Comparison of ENCODE assay signal across 7 mouse cellular contexts in the genomic region with DNA sequence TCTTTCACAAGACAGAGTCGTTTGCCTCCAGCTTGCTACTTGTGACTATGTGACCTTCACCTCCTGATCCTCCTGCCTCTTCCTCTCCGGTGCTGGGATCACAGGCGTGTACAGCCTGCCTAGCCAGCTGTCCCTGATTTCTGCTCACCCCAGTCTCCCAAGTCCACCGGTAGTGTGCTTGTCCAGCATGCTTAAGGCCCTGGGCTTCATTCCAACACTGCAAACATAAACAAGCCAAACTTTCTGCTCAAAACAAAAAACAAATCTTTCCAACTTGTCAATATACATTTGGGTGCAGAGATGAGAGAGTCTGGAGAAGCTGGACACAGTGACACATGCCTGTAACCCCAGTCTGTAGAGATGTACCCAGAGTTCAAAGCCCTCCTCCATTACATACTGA. TPM values are rescaled to one million over a fixed set of nuclear protein-coding genes. Genes with fewer than 3 reads are reported as not detected.
DNase-seq lines count a peak whose midpoint lies in the region; ATAC-seq and TF ChIP-seq lines count a peak whose summit lies in the region.

No protein-coding gene starts in this region.

- TF ChIP-seq CTCF in testis, adult 2 months (IDR thresholded peaks at IDR 0.05; ENCODE audit: control insufficient read depth, insufficient read depth, insufficient replicate concordance, low read depth, low read length), result no peak

- no peak for DNase-seq in heart, postnatal 36 days
- DNase-seq in testis, postnatal 10 days (ENCODE audit: low spot score), result no peak
- no peak for DNase-seq in limb, embryonic 11.5 days (ENCODE audit: low spot score)
- no peak for DNase-seq in gastrocnemius, postnatal 14 days

- H3K9ac ChIP-seq in heart, embryonic 16.5 days (ENCODE audit: low read length), result no peak overlapping the region
- no peak overlapping the region for H3K9ac ChIP-seq in limb, embryonic 11.5 days (ENCODE audit: low read length)

- H3K27ac ChIP-seq in heart, embryonic 16.5 days (ENCODE audit: low read length), result peak overlapping the region; percentile 50
- H3K27ac ChIP-seq in testis, adult 2 months (ENCODE audit: control insufficient read depth, insufficient read depth, low read depth, low read length), result peak overlapping the region; percentile 50; the same call in 1 of the 2 replicates
- 0 out of 2 replicates have a peak overlapping the region, but pooled peaks have one; percentile 72 for H3K27ac ChIP-seq in limb, embryonic 11.5 days (replicated peaks; ENCODE audit: low read depth, low read length)

- intact Hi-C loops in heart, postnatal 36 days (cut with DNase I), result no loop called here
- intact Hi-C loops in gastrocnemius, postnatal 14 days (cut with DNase I; ENCODE audit: low total_unique reads), result no loop called here

- no peak for TF ChIP-seq POLR2A in testis, adult 2 months (IDR thresholded peaks at IDR 0.05; ENCODE audit: control insufficient read depth, low read depth, low read length)

- 0 out of 2 replicates have a peak, but pooled peaks cover 3% of the 10 kb centered on the region for H3K27me3 ChIP-seq in heart, embryonic 16.5 days (ENCODE audit: control insufficient read depth, insufficient read depth, low read length)
- no peaks in the 10 kb centered on the region for H3K27me3 ChIP-seq in testis, adult 2 months (ENCODE audit: control insufficient read depth, insufficient read depth, low read length)
- H3K27me3 ChIP-seq in limb, embryonic 11.5 days (ENCODE audit: control insufficient read depth, insufficient read depth, low read length), result no peaks in the 10 kb centered on the region

- H3K4me1 ChIP-seq in heart, embryonic 16.5 days (ENCODE audit: control insufficient read depth, insufficient read depth, low read length), result peaks cover 50% of the 10 kb centered on the region
- H3K4me1 ChIP-seq in testis, adult 2 months (ENCODE audit: control insufficient read depth, insufficient read depth, low read length), result peaks cover 8% of the 10 kb centered on the region
- H3K4me1 ChIP-seq in limb, embryonic 11.5 days (ENCODE audit: control insufficient read depth, insufficient read depth, low read length), result peaks cover 16% of the 10 kb centered on the region

- no peak overlapping the region for H3K4me3 ChIP-seq in heart, embryonic 16.5 days (ENCODE audit: low read length)
- H3K4me3 ChIP-seq in testis, adult 2 months (ENCODE audit: control insufficient read depth, low read depth, low read length), result no peak overlapping the region
- H3K4me3 ChIP-seq in limb, embryonic 11.5 days (ENCODE audit: low read depth, low read length), result no peak overlapping the region

- ATAC-seq in heart, embryonic 16.5 days (replicated peaks; ENCODE audit: extremely low read depth, insufficient read depth, low FRiP score), result no peak
- no peak for ATAC-seq in limb, embryonic 11.5 days (ENCODE audit: insufficient number of reproducible peaks, low FRiP score, low TSS enrichment, low read depth)
- no peak for ATAC-seq in inflammation-experienced regulatory T-cells, adult 6 months

- H3K4me2 ChIP-seq in heart, embryonic 16.5 days (ENCODE audit: low read depth, low read length), result peak overlapping the region; percentile 51
- 0 out of 2 replicates have a peak overlapping the region, but pooled peaks have one; percentile 18 for H3K4me2 ChIP-seq in limb, embryonic 11.5 days (ENCODE audit: low read depth, severe bottlenecking)

- H3K9me3 ChIP-seq in heart, embryonic 16.5 days (replicated peaks; ENCODE audit: control insufficient read depth, low read length), result no peaks in the 10 kb centered on the region
- H3K9me3 ChIP-seq in limb, embryonic 11.5 days (ENCODE audit: control insufficient read depth, low read length), result no peaks in the 10 kb centered on the region

- 39% methylated on average over 4 of the region's 4 CpGs for WGBS in heart, embryonic 16.5 days
- WGBS in limb, embryonic 11.5 days, result 32% methylated on average over 4 of the region's 4 CpGs

- no peaks in the 10 kb centered on the region for H3K36me3 ChIP-seq in heart, embryonic 16.5 days (ENCODE audit: control insufficient read depth, insufficient read depth)
- H3K36me3 ChIP-seq in testis, adult 2 months (ENCODE audit: control insufficient read depth, insufficient read depth, low read length), result no peaks in the 10 kb centered on the region
- H3K36me3 ChIP-seq in limb, embryonic 11.5 days (ENCODE audit: control insufficient read depth, insufficient read depth, low read length), result no peaks in the 10 kb centered on the region; the same call in 1 of the 2 replicates

RNA-seq across cellular contexts. Expression of gene Sh3bp5, which starts 3.5 kb away (rescaled TPM):
- 25.8 and 26.4 TPM in 2 replicates for polyA plus RNA-seq in heart, embryonic 16.5 days (2015; fragmentation: Nextera tagmentation; extraction: Ambion mirVana)
- 10 to 100 TPM; 56.4 to 60.6 TPM for total RNA-seq in heart, postnatal 36 days (2021)
- 39.6 and 41.2 TPM in 2 replicates for polyA plus RNA-seq in testis, adult 2 months (2012; rRNA removed)
- 26.7 and 33.4 TPM in 2 replicates for polyA plus RNA-seq in limb, embryonic 11.5 days (2014; fragmentation: Nextera tagmentation; extraction: Ambion mirVana)
- polyA plus RNA-seq in inflammation-experienced regulatory T-cells, adult 6 months (2017; shearing (Covaris generic)), result 10 to 100 TPM in 1 of 3 experiments, 1 to 10 TPM in 2; 5.4 to 11.5 (median 7.1) TPM
- 10 to 100 TPM; 50.8 to 56.6 TPM for total RNA-seq in gastrocnemius, postnatal 14 days (2021)
